Mouse (Mus musculus) adrenal gland (tissue): ENCODE data around the gene Gapdh.

Experiments used
- intact Hi-C: fragments of 180-260 bp; cut with DNase I; formaldehyde crosslinking; loops from one replicate; pipeline ENCODE4 v1.15.1; 2025
- long read RNA-seq, 2 experiments: library from polyadenylated mRNA; unstranded; transcript quantifications; one replicate each; pipeline ENCODE4 v2.0.0; 2020; ENCODE audit warnings: borderline replicate concordance in 1 of 2; ENCODE audit not compliant: insufficient replicate concordance in 1 of 2

Gene Gapdh
- long read RNA-seq, experiment 1, partial matches to known transcripts = 1 of 3 reads
- long read RNA-seq, experiment 1, other reads (novel, unspliced or antisense) = 2 of 3 reads
- long read RNA-seq, experiment 2, partial matches to known transcripts = 2 of 9 reads
- long read RNA-seq, experiment 2, other reads (novel, unspliced or antisense) = 4 of 9 reads

GRCm38 (mm10) chr6:125166051-125166751 is at the start of gene Gapdh:
TSS of gene Gapdh (minus strand) at chr6:125166467.
- intact Hi-C loops = no loop called here

- intact Hi-C loops = no loop called here
Measured at GRCm38 (mm10) chr6:125215148-125215954, 49.1 kb upstream of the Gapdh start, which contains the start of gene Vamp1. TSS of gene Vamp1 (plus strand) at chr6:125215551.

DNA sequence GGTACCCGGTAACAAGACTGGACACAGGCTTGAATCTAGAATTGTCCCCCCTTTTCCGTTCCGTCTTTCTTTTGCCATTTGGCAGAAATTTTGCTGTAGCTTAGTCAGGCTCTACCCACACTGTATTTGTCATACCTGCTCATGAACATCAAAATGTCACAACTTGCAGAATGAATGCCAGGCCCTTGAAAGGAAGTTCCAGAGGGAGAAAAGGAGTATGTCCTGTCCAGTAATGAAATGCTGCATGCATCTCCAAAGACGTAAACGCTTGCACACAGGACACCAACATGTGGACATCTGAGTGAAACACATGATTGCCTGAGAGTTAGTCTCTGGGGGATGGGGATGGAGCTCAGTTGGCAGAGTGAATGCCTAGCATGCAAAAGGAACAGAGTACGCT is 47.4 kb upstream of the Gapdh start:
- intact Hi-C loops = no loop called here

DNA sequence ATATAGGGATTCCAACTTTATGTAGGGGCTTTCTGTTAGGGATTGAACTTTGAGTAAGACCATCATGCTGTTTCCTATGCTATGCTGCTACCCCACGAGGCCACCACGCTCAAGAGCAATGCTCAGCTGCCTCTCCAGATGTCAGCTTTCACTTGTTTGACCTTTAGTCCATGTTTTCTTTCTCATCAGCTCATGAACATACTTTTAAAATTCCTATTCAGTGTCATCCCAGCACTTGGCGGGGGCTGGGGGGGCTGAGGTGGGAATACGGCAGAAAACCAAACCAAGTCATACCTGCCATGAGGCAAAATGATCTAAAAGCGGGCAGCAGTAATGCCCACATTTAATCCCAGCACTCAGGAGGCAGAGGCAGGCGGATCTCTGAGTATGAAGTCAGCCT is 46.9 kb upstream of the Gapdh start:
- intact Hi-C loops = no loop called here

GRCm38 (mm10) chr6:125212621-125213020 is 46.4 kb upstream of the Gapdh start:
- intact Hi-C loops = no loop called here

- intact Hi-C loops = no loop called here
Measured at GRCm38 (mm10) chr6:125210436-125210835, 44.2 kb upstream of the Gapdh start.

DNA sequence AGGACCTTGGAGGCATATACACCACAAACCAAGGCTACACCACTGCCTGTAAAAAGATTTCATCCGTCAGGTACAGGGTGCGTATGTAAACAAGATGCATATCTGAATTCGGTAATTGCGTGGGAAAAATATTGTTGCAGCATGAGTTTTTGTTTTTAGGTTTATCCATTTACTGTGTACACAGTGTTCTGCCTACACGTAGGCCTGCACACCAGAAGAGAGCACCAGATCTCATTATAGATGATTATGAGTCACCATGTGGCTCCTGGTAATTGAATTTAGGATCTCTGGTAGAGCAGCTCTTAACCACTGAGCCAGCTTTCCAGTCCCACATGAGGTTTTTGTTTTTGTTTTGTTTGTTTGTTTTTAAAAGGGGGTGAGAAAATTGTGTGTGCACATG is 30.9 kb upstream of the Gapdh start:
- intact Hi-C loops = no loop called here

DNA sequence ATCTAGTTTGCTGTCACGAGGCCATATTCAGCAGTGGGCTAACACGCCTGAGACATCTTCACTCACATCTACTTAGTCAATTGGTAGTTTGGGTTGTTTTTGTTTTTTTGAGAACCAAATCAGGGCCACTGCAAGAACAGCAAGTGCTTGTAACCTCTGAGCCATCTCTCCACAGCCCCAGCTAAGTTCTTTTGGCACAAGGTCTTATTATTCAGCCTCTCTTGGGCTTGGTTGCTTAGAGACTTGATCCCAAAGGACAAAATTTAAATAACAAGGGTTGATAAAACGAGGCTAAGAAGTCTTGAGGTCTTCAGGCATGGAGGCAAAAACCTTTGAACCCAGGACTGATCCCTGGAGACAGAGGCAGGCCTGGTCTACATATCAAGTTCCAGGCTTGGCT is 30.0 kb upstream of the Gapdh start:
- intact Hi-C loops = no loop called here

DNA sequence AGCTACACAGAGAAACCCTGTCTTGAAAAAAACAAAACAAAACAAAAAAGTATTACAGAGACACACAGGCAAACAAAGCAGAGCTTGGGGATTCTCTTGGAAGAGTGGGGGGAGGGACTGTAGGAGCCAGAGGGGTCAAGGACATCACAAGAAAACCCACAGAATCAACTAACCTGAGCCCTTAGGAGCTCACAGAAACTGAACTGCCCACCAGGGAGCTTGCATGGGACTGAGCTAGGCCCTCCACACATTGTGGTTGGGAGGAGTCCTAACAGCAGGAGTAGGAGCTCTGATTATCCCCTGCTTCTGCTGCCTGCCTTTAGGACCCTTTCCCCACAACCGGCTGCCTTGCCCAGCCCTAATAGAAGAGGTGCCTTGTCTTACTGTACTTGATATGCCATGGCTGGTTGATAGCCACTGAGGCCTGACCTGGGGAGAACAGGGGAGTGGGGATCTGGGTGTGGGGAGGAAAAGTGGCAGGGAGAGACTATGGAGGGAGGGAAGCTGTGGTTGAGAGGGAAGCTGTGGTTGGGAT is 29.3 kb upstream of the Gapdh start:
- intact Hi-C loops = no loop called here

DNA sequence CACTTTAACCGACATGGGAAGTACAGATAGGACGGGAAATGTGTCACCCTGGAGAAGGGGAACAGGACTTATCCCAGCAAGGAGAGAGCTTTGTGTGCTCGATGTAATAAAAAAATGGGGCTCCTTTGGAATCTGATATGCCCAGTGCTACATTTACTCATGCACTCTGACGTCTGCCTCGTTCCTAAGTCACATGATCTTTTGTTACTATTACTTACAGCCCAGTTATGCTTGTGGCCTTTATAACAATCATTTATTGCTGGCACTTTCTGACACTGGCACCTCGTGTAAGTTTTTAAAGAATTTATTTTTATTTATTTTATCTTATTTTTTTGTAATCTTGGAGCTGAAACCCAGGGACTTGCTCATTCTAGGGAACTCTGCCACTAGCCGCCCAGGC is 27.1 kb upstream of the Gapdh start:
- intact Hi-C loops = loop anchor here (5.0 kb wide), 1 partner anchor 46 kb away; the partner anchor contains the start of gene Iffo1

- intact Hi-C loops = loop anchor here (5.0 kb wide), 1 partner anchor 46 kb away; the partner anchor contains the start of gene Iffo1
Measured at GRCm38 (mm10) chr6:125192841-125193240, 26.6 kb upstream of the Gapdh start.

GRCm38 (mm10) chr6:125192016-125192714 is 25.9 kb upstream of the Gapdh start:
- intact Hi-C loops = loop anchor here (5.0 kb wide), 1 partner anchor 45 kb away; the partner anchor contains the start of gene Iffo1

DNA sequence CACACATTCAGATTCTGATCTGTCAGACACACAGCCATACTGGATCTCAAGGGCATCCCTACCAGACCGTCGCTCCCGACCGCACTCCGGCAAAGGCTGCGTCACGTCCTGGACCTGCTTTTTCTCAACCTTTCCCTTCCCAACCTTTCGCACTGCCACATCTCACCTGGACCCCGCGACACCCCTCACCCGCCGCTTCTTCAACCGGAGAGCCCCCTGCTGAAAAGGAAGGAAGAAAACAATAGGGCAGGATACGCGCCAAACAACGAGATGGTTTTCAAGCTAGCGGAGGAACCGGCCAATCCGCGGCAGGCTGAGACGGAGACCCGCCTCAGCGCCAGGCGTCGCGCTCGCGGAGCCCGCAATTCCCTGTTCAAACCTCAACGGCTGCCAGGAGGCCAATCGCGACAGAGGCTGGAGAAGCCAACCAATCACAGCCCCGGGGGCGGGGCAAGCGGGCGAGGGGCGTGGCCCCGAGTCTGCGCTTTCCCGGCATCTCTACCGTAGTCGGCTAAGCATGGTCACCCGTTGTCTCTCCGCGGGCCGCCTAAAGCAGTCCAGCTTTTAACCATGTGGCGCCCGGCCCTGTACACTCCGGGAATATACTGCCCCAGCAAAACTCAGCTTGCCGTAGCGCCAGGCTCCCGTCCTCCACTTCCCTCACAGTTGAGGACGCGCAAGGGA is 25.2 kb upstream of the Gapdh start, which contains the start of the genes Ncapd2 and Mrpl51:
Gene Ncapd2, minus strand, starts transcription at position 370 of the 684 bp plus-strand sequence.
Gene Mrpl51, plus strand, starts transcription at position 470 of the 684 bp plus-strand sequence.
- intact Hi-C loops = loop anchor here (5.0 kb wide), 1 partner anchor 44 kb away; the partner anchor contains the start of gene Iffo1

GRCm38 (mm10) chr6:125190816-125191215 is 24.5 kb upstream of the Gapdh start:
- intact Hi-C loops = loop anchor here (5.0 kb wide), 1 partner anchor 44 kb away; the partner anchor contains the start of gene Iffo1

GRCm38 (mm10) chr6:125186203-125186602 is 19.9 kb upstream of the Gapdh start:
- intact Hi-C loops = no loop called here

- intact Hi-C loops = no loop called here
Measured at GRCm38 (mm10) chr6:125182133-125182532, 15.9 kb upstream of the Gapdh start.

DNA sequence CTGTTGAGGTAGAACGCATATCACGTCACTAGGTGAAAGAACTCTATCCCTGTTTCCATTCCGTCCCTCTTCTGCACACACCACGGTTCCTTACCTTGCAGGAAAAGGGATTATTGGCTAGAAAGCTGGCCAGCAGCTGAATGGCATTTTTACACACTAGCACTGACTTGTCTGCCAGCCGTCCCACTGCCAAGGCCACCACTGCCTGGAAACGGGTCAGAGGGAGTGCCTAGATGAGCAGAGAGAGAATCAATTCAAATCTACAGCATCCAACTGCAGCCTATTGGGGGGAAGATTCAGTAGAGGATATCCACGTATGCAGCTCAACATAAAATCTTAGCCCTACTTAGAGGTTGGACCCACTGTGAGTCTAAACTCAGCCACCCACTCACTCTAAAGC is 13.3 kb upstream of the Gapdh start:
- intact Hi-C loops = no loop called here

GRCm38 (mm10) chr6:125175469-125175868 is 9.2 kb upstream of the Gapdh start:
- intact Hi-C loops = no loop called here

GRCm38 (mm10) chr6:125173256-125173655 is 7.0 kb upstream of the Gapdh start:
- intact Hi-C loops = no loop called here

- intact Hi-C loops = no loop called here
Measured at GRCm38 (mm10) chr6:125172474-125172873, 6.2 kb upstream of the Gapdh start.
